Mouse (Mus musculus): ENCODE data around the gene Olfr373.

GRCm38 (mm10) chr8:72115202-72115601 lies 32.2 kb downstream of the Olfr373 start:
- TF ChIP-seq CTCF (IDR thresholded peaks at IDR 0.05; ENCODE audit: low read depth, low read length) (no peak), POLR2A (IDR thresholded peaks at IDR 0.05; ENCODE audit: borderline replicate concordance, low read depth, low read length) (no peak)

Measured in bone marrow macrophage, adult 2 months (primary cell).